Mouse (Mus musculus) gastrocnemius, adult 8-10 months (tissue): ENCODE measurements around the gene Hebp1. TPM values are rescaled to one million over a fixed set of nuclear protein-coding genes. Genes with fewer than 3 reads are reported as not detected.

Experiments used
- DNase-seq, 2 experiments: peaks; one replicate each; pipeline ENCODE4 v3.0.0; 2022; ENCODE audit warnings: low spot score in 2 of 2
- total RNA-seq, 4 experiments: library from RNA; stranded (reverse); gene quantifications; 2 replicates each; pipeline ENCODE4 v1.2.4; 2022

The Hebp1 gene
- 10 to 100 TPM in 2 of 4 experiments, 1 to 10 TPM in 2; 4.3 to 13.2 (median 9.9) TPM for total RNA-seq

DNA sequence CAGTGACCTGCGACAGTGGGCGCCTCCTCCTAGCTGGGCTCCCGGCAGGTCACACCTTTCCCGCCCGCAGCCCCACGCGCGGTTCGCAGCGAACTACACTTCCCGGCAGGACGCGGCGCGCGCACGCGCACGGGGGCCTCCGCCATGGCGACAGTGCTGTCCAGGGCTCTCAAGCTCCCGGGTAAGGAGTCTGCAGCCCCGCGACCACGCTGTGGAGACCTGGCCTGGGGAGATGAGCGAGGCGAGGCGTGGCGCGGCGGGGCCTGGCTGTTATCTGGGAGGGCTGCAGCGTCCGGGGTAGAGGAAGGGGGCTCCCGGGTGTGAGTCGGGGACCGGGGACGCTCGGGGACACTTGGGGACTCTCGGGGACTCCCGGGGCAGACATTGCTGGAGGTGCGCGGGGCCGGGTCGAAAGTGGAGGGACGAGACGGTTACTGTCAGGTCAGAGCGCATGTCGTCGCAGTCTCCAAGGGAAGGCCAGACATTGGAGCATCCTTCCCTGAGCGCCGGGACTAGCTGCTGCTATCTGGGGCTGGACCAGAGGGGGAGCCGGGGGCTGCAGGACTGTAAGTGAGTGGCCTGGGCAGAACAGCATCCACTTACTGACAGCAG is at the start of gene Hebp1, which contains the start of gene Fam234b:
Gene Hebp1 (minus strand): TSS at position 102 of the 612 bp plus-strand sequence.
Gene Fam234b (plus strand): TSS at position 57 of the 612 bp plus-strand sequence.
- peak; percentile 59 to 72 for DNase-seq

GRCm38 (mm10) chr6:135245586-135245985 is 47.8 kb upstream of the Hebp1 start:
- DNase-seq: no peak

GRCm38 (mm10) chr6:135240361-135240760 is 42.5 kb upstream of the Hebp1 start:
- DNase-seq: no peak

GRCm38 (mm10) chr6:135238211-135238610 is 40.4 kb upstream of the Hebp1 start:
- no peak for DNase-seq

- no peak for DNase-seq
Observed at GRCm38 (mm10) chr6:135237326-135237725, 39.5 kb upstream of the Hebp1 start.

GRCm38 (mm10) chr6:135236576-135236975 is 38.8 kb upstream of the Hebp1 start:
- no peak for DNase-seq

GRCm38 (mm10) chr6:135235742-135236141 is 37.9 kb upstream of the Hebp1 start:
- DNase-seq: no peak

GRCm38 (mm10) chr6:135232443-135233182 is 34.8 kb upstream of the Hebp1 start:
- no peak for DNase-seq

DNA sequence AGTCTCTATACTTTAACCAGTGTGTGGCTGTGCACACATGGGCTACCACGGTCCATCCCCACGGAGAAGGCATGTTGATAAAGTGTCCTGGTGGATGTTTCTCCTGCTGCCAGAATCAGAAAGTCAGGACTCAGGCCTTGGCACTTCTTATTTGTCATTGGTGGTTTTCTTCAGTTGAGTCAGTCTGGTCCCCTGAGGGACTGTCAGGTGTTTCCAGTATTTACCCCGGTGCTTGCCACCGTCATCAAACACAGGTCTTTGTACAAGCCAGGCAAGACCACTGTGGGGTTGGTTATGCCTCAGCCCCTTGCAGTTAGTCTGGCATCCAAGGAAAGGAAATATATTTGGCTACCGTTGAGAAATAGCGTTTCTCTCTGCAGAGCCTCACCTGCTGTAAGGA is 32.8 kb upstream of the Hebp1 start:
- no peak for DNase-seq

GRCm38 (mm10) chr6:135228465-135228941 is 30.7 kb upstream of the Hebp1 start:
- DNase-seq: no peak

GRCm38 (mm10) chr6:135223786-135224416 is 26.1 kb upstream of the Hebp1 start:
- DNase-seq: no peak

DNA sequence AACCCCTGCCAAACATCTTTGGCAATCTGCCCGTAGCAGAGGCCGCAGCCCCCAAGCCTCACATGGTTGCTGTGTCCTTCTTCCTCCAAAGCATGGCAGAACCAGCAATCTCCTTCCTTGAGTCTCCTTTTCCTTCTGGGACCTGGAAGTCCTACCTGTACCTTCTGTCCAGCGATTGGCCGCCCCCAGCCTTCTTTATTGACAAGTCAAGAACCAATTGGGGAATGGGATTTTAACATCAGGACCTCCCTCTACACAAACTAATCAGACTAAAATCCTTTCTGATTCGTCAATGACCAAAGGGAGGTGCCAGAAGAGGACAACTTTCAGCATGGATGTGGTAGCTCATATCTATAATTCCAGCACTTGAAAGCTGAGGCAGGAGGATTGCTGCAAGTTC is 22.1 kb upstream of the Hebp1 start:
- no peak for DNase-seq

DNA sequence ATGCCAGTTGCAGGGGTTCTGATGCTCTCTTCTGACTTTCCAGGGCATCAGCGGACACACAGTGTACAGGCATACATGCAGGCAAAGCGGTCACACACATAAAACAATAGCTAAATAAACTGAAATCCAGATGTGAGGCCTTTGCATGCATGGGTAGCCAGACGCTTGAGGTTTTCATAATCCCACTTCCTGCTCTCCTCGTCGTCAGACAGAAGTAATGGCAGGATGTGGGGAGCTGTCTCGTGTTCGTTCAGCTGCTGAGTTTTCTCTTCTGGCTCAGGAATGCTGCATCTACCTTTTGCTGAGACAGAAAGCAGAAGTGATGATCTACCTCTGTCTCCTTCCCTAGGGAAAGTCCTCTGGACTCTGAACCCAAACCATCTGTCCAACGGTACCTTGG is 20.5 kb upstream of the Hebp1 start:
- no peak for DNase-seq

DNA sequence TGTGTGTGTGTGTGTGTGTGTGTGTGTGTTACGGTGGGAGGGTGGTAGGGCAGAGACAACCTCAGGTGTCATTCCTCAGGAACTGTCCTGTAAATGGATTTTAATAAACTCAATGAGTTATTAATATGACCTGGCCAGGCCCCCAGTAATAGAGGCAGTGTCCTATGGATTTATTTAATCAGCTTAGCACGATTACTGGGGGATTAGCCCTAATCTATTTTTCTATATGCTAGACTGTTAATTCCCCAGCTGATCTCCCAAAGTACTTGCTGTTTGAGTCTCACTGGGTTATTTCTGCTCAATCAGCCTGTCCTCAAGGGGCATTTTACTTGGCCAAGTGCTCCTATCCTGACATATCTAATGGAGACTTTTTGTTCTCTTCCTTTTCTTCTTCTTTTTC is 14.8 kb upstream of the Hebp1 start:
- DNase-seq: no peak

GRCm38 (mm10) chr6:135211169-135211568 is 13.3 kb upstream of the Hebp1 start:
- DNase-seq: no peak

- DNase-seq: no peak
Observed at GRCm38 (mm10) chr6:135206909-135207308, 9.1 kb upstream of the Hebp1 start.

GRCm38 (mm10) chr6:135205802-135206201 is 8.0 kb upstream of the Hebp1 start:
- no peak for DNase-seq

DNA sequence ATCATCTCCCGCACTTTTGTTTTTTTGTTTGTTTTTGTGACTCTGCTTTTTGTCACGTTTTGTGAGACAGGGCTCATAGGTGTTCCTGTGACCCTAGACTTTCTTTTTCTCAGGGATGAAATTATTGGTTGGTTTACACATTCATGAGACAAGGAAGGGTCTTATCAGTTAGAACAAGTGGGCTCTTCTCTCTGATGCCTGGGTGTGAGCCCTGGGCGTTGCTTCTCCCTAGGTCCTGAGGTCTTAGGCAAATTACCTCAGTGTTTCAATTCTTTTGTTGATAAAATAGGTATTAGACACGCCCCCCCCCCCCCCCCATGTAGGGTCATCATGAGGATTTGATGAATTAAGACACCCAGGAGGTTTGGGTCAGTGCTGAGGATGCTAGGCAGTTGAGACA is 7.0 kb upstream of the Hebp1 start:
- DNase-seq: no peak

DNA sequence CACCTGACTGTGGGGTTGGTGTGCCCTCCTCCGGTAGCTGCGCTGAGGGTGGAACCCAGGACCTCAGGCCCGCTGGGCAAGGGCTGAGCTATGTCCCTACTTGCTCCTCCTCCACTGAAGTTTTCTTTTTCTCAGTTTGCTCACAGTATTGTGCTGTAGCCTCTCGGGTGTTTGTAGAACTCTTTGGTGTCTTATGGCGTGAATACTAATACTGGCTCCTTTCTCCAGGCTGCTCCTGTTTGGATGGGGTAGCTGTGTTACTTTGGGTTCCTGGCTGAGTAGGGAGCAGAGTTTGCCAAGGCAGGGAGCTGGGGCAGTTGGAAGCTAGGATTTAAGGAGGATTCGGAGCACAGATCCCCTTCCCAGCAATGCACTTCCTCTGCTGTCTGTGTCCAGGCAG is 5.9 kb upstream of the Hebp1 start:
- DNase-seq: no peak

DNA sequence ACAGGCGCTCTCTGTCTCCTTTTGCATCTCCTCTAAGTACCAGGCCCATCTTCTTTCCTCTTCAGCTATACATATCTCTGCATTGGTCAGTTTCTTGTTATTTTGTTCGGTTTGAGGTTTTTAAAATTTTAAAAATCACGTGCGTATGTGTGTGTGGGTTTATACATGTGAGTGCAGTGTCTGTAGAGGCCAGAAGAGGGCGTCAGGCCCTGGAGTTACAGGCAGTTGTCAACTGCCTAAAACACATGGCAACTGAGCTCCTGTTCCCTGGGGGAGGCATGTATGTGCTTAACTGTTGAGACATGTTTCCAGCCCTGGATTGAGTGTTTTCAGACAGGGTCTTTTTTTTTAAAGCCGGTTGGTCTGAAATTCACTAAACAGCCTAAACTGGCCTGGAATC is 4.8 kb upstream of the Hebp1 start:
- no peak for DNase-seq

DNA sequence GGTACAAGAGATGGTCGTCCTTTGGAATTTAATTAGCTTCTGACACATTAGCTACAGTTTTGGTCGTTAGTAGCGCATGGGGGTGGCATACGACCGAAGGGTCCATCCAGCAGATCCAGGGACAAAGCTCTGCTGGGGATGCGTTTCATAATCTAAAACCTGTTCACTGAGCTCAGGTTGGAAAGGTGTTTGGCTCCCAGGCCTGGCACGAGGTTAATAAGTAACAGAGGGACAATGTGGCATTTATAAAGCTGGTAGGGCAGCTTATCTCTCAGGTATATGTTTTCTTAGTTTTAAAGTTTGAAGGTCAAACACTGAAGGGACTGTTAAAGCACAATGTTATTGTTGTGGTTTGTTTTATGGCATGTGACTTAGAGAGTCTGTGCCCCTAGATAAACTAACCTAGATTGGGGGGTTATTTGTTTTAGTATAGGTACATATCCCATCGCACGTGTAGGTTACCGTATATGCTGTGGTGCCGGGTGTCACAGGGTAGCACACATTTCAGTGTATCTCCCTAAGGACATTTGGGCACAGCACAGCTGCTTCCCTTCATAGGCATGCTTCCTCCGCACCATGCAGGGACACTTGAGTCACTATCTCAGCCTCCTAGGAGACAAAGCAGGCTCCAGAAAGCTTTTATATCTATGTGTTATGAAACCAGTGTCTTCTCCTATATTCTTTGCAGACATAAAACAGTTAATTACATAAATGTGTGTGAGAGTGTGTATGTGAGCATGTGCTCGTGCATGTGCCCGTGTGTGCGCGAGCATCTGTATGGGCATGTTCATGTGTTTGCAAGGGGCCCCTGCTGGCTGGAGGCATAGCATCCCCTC is 2.5 kb upstream of the Hebp1 start:
- no peak for DNase-seq
